Mouse (Mus musculus) pancreas, adult 10 weeks (tissue): ENCODE data around the gene Olfr1474. TPM values are rescaled to one million over a fixed set of nuclear protein-coding genes. Genes with fewer than 3 reads are reported as not detected.

Experiments
- polyA plus RNA-seq: library from polyadenylated mRNA; stranded (reverse); fragments of 350-450 nt; fragmentation: Illumina TruSeq; extraction: RNeasy Lipid Tissue Mini Kit (QIAGEN cat#74804); gene quantifications from one replicate; pipeline ENCODE4 v1.2.3, GENCODE M21; 2015; ENCODE audit warnings: low read depth, low replicate concordance; ENCODE audit not compliant: insufficient read depth

Gene Olfr1474
- not detected for polyA plus RNA-seq

DNA sequence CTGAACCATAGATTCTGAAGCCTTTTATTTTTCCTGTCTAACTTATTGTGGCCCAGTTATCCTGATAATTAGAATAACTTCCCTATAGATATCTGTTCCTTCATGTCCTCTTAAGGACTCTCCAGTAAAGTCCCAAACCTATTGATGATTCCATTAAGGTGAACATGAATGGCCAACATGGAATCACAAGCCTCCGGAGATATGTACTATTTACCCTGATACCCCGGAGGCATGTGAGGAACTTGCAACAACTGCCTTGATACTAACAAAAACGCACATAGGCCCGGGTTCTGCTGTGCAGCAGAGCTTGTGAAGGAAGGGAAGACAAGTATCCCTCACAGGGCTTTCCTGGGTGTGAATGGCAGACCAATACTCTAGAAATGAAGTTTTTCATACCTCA, at the start of gene Olfr1474:
TSS of gene Olfr1474 (plus strand) at position 301 of the 400 bp plus-strand sequence.

DNA sequence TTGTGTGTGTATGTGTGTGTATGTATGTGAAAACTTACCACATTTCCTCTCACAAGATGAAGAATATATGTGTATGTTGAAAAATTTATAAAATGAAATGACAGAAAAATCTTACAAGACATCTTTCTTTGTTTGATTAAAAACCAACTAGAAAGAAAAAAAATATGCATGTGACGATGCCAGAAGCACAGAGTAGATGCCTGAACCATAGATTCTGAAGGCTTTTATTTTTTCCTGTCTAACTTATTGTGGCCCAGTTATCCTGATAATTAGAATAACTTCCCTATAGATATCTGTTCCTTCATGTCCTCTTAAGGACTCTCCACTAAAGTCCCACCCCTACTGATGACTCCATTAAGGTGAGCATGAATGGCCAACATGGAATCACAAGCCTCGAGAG, 26.3 kb upstream of the Olfr1474 start, which contains the start of gene Olfr1471:
TSS of gene Olfr1471 (plus strand) at position 301 of the 400 bp plus-strand sequence.

DNA sequence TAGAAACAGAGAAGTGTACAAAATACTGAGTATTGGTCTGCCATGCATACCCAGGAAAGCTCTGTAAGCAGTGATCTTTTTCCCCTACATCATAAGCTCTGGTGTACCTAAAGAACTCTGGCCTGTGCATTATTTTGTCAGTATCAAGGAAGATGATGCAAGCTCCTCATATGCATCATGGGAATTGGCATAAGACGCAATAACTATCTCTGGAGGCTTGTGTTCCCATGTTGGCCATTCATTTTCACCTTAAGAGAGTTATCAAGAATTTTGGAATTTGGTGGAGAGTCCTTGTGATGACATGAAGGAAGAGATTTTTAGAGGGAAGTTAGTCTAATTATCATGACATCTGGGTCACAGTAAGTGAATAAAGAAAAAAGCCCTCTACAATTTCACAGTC, 13.4 kb upstream of the Olfr1474 start, which contains the start of gene Olfr1472:
TSS of gene Olfr1472 (minus strand) at position 101 of the 400 bp plus-strand sequence.

DNA sequence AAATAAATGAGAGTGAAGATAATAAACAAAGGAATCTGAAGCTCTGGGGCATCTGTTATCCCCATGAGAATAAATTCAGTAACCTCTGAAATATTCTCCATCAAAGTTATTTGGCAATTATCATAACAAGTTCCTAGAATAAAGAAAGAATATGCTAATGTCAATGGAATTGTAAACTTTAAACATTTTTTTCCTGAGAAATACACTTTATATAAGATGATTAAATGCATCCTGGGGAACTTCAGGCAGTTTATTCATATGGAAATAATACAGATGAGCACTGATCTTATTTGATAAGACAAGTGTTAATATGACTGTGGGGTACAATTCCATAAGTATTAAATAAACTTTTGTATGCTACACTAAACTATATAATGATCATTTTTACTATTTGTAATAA, 10.7 kb downstream of the Olfr1474 start, which contains the start of gene Olfr1475:
TSS of gene Olfr1475 (minus strand) at position 101 of the 400 bp plus-strand sequence.

GRCm38 (mm10) chr19:13500246-13500645, 30.9 kb downstream of the Olfr1474 start, which contains the start of gene Olfr1477:
Gene Olfr1477, plus strand, starts transcription at chr19:13500546.

Other genes with a start within 250 kb of the Olfr1474 start
- not detected for gene Olfr1463, start 238.2 kb upstream of the Olfr1474 start, polyA plus RNA-seq
- gene Olfr1465, start 154.0 kb upstream of the Olfr1474 start, polyA plus RNA-seq: not detected
- not detected for gene Olfr1466, start 130.7 kb upstream of the Olfr1474 start, polyA plus RNA-seq
- gene Olfr1467, start 107.3 kb upstream of the Olfr1474 start, polyA plus RNA-seq: not detected
- not detected for gene Olfr1469, start 61.7 kb upstream of the Olfr1474 start, polyA plus RNA-seq
- gene Olfr1471, start 26.2 kb upstream of the Olfr1474 start, polyA plus RNA-seq: not detected
- gene Olfr1472, start 13.5 kb upstream of the Olfr1474 start, polyA plus RNA-seq: not detected
- gene Olfr1475, start 10.6 kb downstream of the Olfr1474 start, polyA plus RNA-seq: not detected
- not detected for gene Olfr1477, start 31.0 kb downstream of the Olfr1474 start, polyA plus RNA-seq
- gene Olfr1480, start 58.3 kb downstream of the Olfr1474 start, polyA plus RNA-seq: not detected
- not detected for gene Olfr1484, start 113.9 kb downstream of the Olfr1474 start, polyA plus RNA-seq
- not detected for gene Olfr1487, start 147.8 kb downstream of the Olfr1474 start, polyA plus RNA-seq
- not detected for gene Olfr1489, start 162.1 kb downstream of the Olfr1474 start, polyA plus RNA-seq
- not detected for gene Olfr1490, start 181.5 kb downstream of the Olfr1474 start, polyA plus RNA-seq
- gene Olfr1491, start 227.7 kb downstream of the Olfr1474 start, polyA plus RNA-seq: not detected